24 mouse cellular contexts compared by ENCODE assay signal in the genomic region with DNA sequence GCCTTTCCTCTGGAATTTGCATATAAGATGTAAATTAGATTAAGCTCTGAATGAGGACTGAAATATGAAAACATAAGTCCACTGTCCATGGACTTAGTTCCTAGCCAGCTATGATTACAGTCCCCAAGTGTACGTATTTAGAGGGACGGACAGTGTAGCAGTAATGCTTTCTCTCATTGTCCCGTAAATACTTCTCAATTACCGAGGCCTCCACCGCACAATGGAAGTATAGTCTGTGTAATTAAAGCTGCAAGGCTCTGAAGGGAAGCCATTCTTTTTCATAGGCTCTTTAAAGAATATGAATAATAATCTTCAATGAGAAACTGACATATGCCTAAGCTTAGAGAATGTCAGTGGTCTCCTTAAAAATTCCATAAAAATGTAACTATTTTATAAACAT.
"Had no signal": no experiment of that assay in that cellular context is flagged by ENCODE, and none has a peak within 500 bp of the region (broad histone marks: within the 10 kb centered on the region; RNA-seq: fewer than 3 reads in every experiment).

No protein-coding gene starts in this region.

- H3K4me1 ChIP-seq: heart, embryonic 10.5 days; heart, embryonic 12.5 days; hindbrain, embryonic 10.5 days; hindbrain, embryonic 12.5 days; intestine, embryonic 15.5 days; limb, embryonic 10.5 days had no signal

- H3K4me2 ChIP-seq: heart, embryonic 12.5 days; hindbrain, embryonic 12.5 days; hindbrain, embryonic 14.5 days; intestine, embryonic 15.5 days; limb, embryonic 12.5 days; liver, embryonic 11.5 days had no signal

- H3K27me3 ChIP-seq: heart, embryonic 12.5 days; hindbrain, embryonic 12.5 days; intestine, embryonic 15.5 days; limb, embryonic 12.5 days had no signal

- H3K27ac ChIP-seq: gastrocnemius, adult 2 months; heart, embryonic 10.5 days; hindbrain, embryonic 10.5 days; hindbrain, embryonic 12.5 days; hindbrain, embryonic 14.5 days; intestine, embryonic 15.5 days; layer of hippocampus, adult 2 months; left cerebral cortex, adult 2 months; limb, embryonic 10.5 days; limb, embryonic 12.5 days had no signal

- ATAC-seq: hindbrain, embryonic 16.5 days; inflammation-experienced regulatory T-cells, adult 6 months; intestine, embryonic 15.5 days; intestine, postnatal 0 days had no signal

- H3K9me3 ChIP-seq: heart, embryonic 10.5 days; hindbrain, embryonic 10.5 days; hindbrain, embryonic 12.5 days; intestine, embryonic 15.5 days; limb, embryonic 10.5 days; limb, embryonic 12.5 days had no signal

- H3K4me3 ChIP-seq: gastrocnemius, adult 2 months; heart, embryonic 10.5 days; heart, embryonic 12.5 days; hindbrain, embryonic 10.5 days; hindbrain, embryonic 12.5 days; intestine, embryonic 15.5 days; layer of hippocampus, adult 2 months; left cerebral cortex, adult 2 months; limb, embryonic 10.5 days; limb, embryonic 12.5 days had no signal

- H3K36me3 ChIP-seq: hindbrain, embryonic 10.5 days; hindbrain, embryonic 12.5 days; intestine, embryonic 15.5 days; limb, embryonic 10.5 days; limb, embryonic 12.5 days had no signal

- DNase-seq: gastrocnemius, adult 2 months; gastrocnemius, postnatal 10 days; gastrocnemius, postnatal 25 days; heart, adult 18-20 months; heart, postnatal 10 days; heart, postnatal 4 days; kidney, adult 18-20 months; kidney, adult 8-10 months; kidney, postnatal 25 days; liver had no signal

- H3K9ac ChIP-seq: heart, embryonic 12.5 days; hindbrain, embryonic 12.5 days; hindbrain, embryonic 14.5 days; intestine, embryonic 15.5 days; limb, embryonic 12.5 days had no signal
